Mouse (Mus musculus) C2C12 (cell line): ENCODE data around the gene Cyth2. TPM values are rescaled to one million over a fixed set of nuclear protein-coding genes. Genes with fewer than 3 reads are reported as not detected.

Experiments
- H3K27me3 ChIP-seq: one replicate; pipeline ENCODE4 v1.6.1; 2011; ENCODE audit not compliant: control insufficient read depth, insufficient read depth, insufficient read length
- H3K36me3 ChIP-seq: one replicate; pipeline ENCODE4 v1.6.1; 2011; ENCODE audit not compliant: control insufficient read depth, insufficient read depth
- H3K4me3 ChIP-seq: one replicate; pipeline ENCODE4 v1.5.1; 2011; ENCODE audit warnings: mild to moderate bottlenecking, control low read depth; ENCODE audit not compliant: poor library complexity, insufficient read depth, severe bottlenecking
- H3K79me2 ChIP-seq: one replicate; pipeline ENCODE4 v1.6.1; 2011; ENCODE audit not compliant: control insufficient read depth, insufficient read depth
- H3K79me3 ChIP-seq: one replicate; pipeline ENCODE4 v1.6.1; 2011; ENCODE audit warnings: low read depth, control low read depth
- H3ac ChIP-seq: one replicate; pipeline ENCODE3; 2011; ENCODE audit warnings: low read depth; ENCODE audit not compliant: control insufficient read depth, insufficient read length
- CEBPB ChIP-seq: IDR thresholded peaks from one replicate; pipeline ENCODE4 v1.6.1; 2011; ENCODE audit warnings: low read depth, mild to moderate bottlenecking, control low read depth, moderate library complexity
- CTCF ChIP-seq: IDR thresholded peaks from one replicate; pipeline ENCODE4 v1.5.1; 2011; ENCODE audit not compliant: control insufficient read depth, insufficient read depth, insufficient read length
- FOSL1 ChIP-seq: IDR thresholded peaks from one replicate; pipeline ENCODE4 v1.8.0; 2011; ENCODE audit warnings: mild to moderate bottlenecking, low read length; ENCODE audit not compliant: poor library complexity, insufficient read depth, severe bottlenecking
- MAX ChIP-seq: IDR thresholded peaks from one replicate; pipeline ENCODE4 v1.6.1; 2011; ENCODE audit warnings: mild to moderate bottlenecking, control low read depth
- MYOD1 ChIP-seq: IDR thresholded peaks from one replicate; pipeline ENCODE4 v1.6.1; 2011; ENCODE audit warnings: low read depth; ENCODE audit not compliant: control insufficient read depth, insufficient read length
- MYOG ChIP-seq: IDR thresholded peaks from one replicate; pipeline ENCODE4 v1.6.1; 2011; ENCODE audit not compliant: control insufficient read depth, insufficient read length; ENCODE audit errors: extremely low read depth
- USF1 ChIP-seq: IDR thresholded peaks from one replicate; pipeline ENCODE4 v1.6.1; 2011; ENCODE audit warnings: low read depth, mild to moderate bottlenecking, control low read depth, moderate library complexity
- polyA plus RNA-seq: library from polyadenylated mRNA; unstranded; fragments of >200 nt; fragmentation: generic; extraction: Trizol; gene quantifications from one replicate; pipeline ENCODE4 v1.2.1, GENCODE M21; 2012; ENCODE audit warnings: missing spikeins

The Cyth2 gene
- polyA plus RNA-seq, 1 experiment, result 175 TPM

- Histone ChIP-seq H3K79me2 (no peaks in the 10 kb centered on the region), H3K36me3 (no peaks in the 10 kb centered on the region), H3K4me3 (peak overlapping the region; percentile 6), H3K79me3 (no peaks in the 10 kb centered on the region), H3K27me3 (peaks cover 19% of the 10 kb centered on the region), H3ac (peak overlapping the region; percentile 45)
- no peak for TF ChIP-seq FOSL1
- TF ChIP-seq USF1, result no peak
- TF ChIP-seq CEBPB, result peak; percentile 63
Observed at GRCm38 (mm10) chr7:45800546-45801204, 13.7 kb downstream of the Cyth2 start.

DNA sequence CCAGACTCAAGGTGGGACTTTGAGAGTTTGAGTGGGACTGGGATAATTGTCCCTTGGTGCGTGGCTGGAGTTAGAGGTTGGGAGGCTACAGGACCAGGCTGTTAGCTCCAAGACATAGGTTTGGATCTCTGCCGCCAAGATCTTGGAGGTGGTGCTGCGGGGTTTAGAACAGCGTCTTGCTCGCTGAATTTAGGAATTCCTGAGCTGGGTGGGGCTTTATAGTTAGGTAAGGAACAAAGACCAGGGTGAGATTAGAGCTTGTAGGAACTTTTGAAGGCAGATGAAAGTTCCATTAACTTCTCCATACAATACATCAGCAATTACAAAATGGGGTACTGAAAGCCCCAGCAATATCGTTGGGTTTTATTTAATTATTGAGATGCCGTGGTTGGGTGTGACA, 14.4 kb downstream of the Cyth2 start:
- Histone ChIP-seq H3K79me3 (no peaks in the 10 kb centered on the region), H3K79me2 (no peaks in the 10 kb centered on the region), H3ac (no peak overlapping the region), H3K27me3 (peaks cover 24% of the 10 kb centered on the region), H3K36me3 (no peaks in the 10 kb centered on the region), H3K4me3 (no peak overlapping the region)
- TF ChIP-seq MAX, result no peak
- no peak for TF ChIP-seq MYOG
- TF ChIP-seq FOSL1, result no peak
- TF ChIP-seq MYOD1, result no peak

DNA sequence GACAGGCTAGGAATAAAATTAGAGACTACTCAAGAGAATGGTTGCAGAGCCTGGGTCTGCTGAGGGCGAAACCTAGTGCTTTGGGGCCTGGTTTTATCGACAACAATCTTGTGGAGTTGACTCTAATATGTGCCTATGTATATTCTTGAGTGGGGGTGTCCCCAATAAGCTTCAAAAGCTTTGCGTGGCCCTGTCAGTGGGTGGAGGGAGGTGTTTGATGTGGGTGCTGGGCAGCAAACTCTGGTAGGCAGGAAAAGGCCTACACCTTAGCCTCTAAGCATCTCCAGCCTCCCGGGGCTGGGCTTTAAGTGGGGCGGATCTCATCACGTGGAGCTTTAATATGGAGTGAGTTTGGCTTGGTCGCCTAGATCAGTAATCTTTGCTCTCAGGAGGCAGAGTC, 15.4 kb downstream of the Cyth2 start:
- no peak for TF ChIP-seq MAX
- no peak for TF ChIP-seq MYOG
- no peak for TF ChIP-seq MYOD1
- TF ChIP-seq CEBPB, result no peak
- no peak for TF ChIP-seq CTCF
- TF ChIP-seq FOSL1, result no peak
- TF ChIP-seq USF1, result no peak
- H3K79me3 ChIP-seq, result no peaks in the 10 kb centered on the region
- no peak overlapping the region for H3ac ChIP-seq
- H3K36me3 ChIP-seq, result no peaks in the 10 kb centered on the region
- peaks cover 31% of the 10 kb centered on the region for H3K27me3 ChIP-seq
- H3K79me2 ChIP-seq, result no peaks in the 10 kb centered on the region
- no peak overlapping the region for H3K4me3 ChIP-seq

DNA sequence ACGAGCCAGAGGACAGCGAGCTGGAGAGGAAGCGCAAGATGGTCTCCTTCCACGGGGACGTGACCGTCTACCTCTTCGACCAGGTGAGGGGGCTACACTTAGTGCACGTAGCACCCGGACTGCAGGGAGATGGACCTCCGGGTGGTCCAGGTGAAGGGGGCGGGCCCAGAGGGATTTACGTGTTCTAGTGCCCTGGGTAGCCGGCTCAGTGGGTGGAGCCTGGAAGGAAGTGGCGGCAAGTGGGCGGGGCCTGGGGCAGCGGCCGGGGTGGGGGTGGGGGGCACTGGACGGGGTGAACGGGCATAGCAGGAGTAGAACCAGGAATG, 15.9 kb downstream of the Cyth2 start:
- no peaks in the 10 kb centered on the region for H3K36me3 ChIP-seq
- TF ChIP-seq FOSL1, result no peak
- no peak for TF ChIP-seq CEBPB
- peaks cover 31% of the 10 kb centered on the region for H3K27me3 ChIP-seq
- H3K4me3 ChIP-seq, result no peak overlapping the region
- H3K79me2 ChIP-seq, result no peaks in the 10 kb centered on the region
- H3K79me3 ChIP-seq, result no peaks in the 10 kb centered on the region
- no peak overlapping the region for H3ac ChIP-seq

DNA sequence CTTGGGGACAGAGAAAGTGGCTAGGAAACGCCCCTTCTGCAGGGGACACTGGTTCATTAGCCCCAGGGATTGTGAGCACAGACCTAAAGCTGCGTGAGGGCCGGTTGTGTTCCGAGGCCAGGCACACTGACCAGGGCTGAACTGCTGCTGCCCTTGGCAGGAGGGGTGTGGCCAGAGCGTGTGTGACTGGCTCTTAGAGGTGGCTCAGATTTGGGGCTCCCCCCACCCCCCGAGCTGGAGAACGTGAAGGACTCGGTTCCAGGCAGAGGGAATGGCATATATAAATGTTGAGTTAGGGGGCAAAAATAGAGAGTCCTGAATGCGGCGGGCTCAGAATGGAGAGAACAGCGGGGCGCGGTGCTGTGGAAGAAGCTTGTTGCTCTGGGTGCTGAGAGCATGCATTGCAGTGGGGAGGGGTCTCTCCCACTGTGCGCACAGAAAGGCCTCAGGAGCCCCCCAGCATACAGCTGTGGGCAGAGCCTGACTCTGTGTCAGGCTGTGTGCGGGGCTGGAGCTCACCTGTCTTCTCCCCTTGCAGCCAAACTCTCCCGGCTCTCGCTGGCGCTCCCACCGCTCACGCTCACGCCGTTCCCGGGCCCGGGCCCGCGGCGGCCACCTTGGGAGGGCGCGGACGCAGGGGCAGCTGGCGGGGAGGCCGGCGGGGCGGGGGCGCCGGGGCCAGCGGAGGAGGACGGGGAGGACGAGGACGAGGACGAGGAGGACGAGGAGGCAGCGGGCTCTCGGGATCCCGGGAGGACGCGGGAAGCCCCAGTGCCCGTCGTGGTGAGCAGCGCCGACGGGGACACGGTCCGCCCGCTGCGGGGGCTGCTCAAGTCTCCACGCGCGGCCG, 16.5 kb downstream of the Cyth2 start:
- no peaks in the 10 kb centered on the region for H3K79me3 ChIP-seq
- TF ChIP-seq MYOG (no peak), CEBPB (no peak), USF1 (no peak), MAX (no peak), CTCF (no peak), FOSL1 (no peak), MYOD1 (no peak)
- H3K36me3 ChIP-seq, result no peaks in the 10 kb centered on the region
- H3K4me3 ChIP-seq, result no peak overlapping the region
- H3K27me3 ChIP-seq, result peaks cover 31% of the 10 kb centered on the region
- no peaks in the 10 kb centered on the region for H3K79me2 ChIP-seq
- H3ac ChIP-seq, result no peak overlapping the region

DNA sequence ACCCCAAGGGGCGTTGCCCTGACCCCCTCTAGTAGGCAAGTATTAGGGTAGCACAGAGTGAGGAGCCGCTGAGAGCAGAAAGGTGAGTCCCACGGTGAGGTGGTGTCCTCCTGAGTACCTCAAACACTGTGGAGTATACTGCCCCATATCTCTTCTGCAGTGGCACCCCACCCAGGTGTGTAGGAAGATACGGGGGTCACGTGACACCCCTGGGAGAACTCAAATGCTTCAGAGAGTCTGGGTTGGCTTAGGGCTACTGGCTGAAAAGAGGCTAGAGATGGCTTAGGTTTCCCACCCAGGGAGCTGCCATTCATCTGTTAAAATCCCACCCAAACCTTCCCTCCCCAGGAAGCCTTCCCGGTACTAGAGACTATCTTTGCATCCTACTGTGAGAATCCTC, 17.4 kb downstream of the Cyth2 start:
- Histone ChIP-seq H3K79me2 (no peaks in the 10 kb centered on the region), H3ac (no peak overlapping the region), H3K36me3 (no peaks in the 10 kb centered on the region), H3K79me3 (no peaks in the 10 kb centered on the region), H3K27me3 (peaks cover 40% of the 10 kb centered on the region), H3K4me3 (no peak overlapping the region)
- TF ChIP-seq FOSL1, result no peak
- no peak for TF ChIP-seq USF1
- TF ChIP-seq MAX, result no peak
- no peak for TF ChIP-seq MYOD1
- no peak for TF ChIP-seq CEBPB
- no peak for TF ChIP-seq MYOG
- no peak for TF ChIP-seq CTCF
